Mouse (Mus musculus) left cerebral cortex, postnatal 14 days (tissue): ENCODE measurements at regions not wholly inside any gene's neighbourhood (a gene's known extent, or its start where the extent isn't known, plus 50 kb on each side); places are given as distances from the start of the nearest gene placed in this dataset.

Experiments
- DNase-seq, 2 experiments: peaks; one replicate each; pipeline ENCODE4 v3.0.0; 2021 to 2022; ENCODE audit warnings: low spot score in 2 of 2, mixed read lengths in 1 of 2
- intact Hi-C: fragments of 180-260 bp; cut with DNase I; formaldehyde crosslinking; loops from one replicate; pipeline ENCODE4 v1.15.1; 2025

DNA sequence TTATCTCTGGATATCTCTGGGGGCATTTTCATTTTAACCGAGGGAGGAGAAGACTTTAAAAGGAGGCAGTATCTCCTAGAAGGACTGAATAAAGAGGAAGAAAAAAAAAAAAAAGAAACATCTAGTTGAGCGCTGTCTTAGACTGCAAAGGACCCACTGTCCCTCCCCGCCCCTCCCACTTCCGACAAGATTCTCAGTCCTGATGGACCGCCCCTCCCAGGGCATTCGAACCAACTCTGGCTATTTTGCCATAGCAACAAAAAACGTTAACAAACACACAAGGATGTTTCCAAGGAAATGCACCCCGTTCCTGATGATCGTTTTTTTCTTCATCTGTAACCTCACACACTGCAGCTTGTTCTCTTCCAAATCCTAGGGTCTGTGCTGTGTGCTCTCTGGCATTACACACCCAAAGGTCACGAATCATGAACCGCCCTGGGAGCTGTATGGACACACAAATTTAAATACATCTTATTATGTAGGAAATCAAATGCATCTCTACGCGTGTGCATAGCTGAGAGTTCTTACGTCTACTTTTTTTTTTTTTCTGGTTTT lies 75.8 kb downstream of the Rnd3 start:
- intact Hi-C loops, result no loop called here
- no peak for DNase-seq

DNA sequence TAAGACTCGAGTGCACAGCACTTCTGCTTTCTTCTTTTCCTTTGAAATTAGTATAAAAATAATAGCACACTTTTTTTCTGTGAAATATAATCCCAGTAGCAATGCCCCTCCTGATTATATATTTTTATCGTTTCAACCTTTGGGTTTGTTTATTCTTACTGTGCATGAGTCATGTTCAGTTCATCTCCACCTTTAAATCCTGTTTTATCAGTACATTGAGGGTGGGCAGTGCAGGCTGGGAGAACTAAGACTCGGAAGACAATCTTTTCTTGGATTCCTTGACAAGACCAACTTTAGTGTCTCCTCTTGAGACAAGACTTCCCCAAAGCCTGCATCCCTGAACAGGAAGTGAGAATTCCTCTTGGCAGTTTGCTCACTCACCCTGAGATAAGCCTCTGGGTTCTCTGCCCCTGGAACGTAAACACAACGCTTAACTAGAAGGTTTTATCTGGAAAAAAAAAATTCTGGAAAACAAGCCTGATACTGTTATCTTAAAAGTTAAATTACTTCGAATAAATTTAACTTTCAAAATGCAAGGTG lies 76.5 kb downstream of the Rnd3 start:
- intact Hi-C loops, result no loop called here
- no peak for DNase-seq

DNA sequence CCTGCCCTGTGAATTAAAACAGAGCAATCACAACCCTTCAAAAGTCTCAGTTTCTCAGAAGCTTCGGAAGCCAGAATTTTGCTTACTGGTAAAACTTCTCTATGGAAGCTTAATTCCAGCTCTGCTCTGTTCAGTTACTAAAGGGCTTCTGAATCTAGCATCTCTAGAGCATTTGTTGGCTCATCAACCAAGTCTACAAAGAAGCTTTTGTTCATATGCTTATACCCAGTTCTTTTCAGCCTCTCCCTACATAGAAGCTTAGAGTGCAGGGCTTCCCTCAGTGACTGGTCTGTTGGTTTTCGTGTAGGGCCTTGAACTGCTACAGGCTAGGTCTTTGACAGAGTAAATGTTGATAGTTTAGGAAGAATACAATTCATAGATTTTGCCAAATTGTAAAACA lies 78.0 kb downstream of the Rnd3 start:
- intact Hi-C loops, result no loop called here
- DNase-seq, result no peak

DNA sequence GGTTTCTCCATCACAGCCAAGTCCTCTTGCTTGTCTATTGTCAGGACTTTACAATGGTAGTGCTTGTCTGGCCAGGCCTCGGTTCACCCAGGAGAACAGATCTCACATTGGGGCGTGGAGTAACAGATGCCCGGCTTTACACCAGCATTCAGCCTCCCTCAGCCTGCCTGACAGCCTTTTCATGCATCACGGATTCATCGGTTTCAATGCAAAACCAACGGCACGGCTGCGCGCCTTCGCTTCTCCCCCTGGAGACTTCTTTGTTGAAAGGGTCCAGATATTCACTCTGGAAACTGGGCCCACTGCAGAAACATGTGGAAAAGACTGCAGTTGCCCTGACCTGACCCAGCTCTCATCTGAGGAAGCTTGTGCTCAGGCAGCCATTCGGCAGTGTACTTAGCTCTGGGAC lies 82.5 kb downstream of the Rnd3 start:
- intact Hi-C loops, result no loop called here
- DNase-seq, result peak in 1 of 2 experiments; percentile 17

DNA sequence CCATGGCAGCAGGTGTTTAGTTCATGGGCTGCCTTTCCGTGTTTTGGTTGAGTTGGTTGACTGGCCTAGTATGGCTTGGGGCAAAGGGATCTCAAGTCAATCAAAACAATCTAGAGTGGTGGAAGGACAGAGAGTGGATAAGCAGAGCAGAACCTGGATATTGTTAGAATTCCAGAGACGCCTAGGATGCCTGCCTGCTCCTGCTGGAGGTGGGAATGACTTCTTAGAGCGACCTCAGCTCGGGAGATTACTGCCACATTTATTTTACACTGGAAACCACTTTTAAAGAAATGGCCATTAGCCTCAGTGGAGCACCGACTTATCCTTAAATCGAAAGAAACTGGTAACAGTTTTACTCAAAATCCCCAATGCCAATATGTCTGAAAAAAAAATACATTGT lies 83.1 kb downstream of the Rnd3 start:
- no peak for DNase-seq
- intact Hi-C loops, result no loop called here

DNA sequence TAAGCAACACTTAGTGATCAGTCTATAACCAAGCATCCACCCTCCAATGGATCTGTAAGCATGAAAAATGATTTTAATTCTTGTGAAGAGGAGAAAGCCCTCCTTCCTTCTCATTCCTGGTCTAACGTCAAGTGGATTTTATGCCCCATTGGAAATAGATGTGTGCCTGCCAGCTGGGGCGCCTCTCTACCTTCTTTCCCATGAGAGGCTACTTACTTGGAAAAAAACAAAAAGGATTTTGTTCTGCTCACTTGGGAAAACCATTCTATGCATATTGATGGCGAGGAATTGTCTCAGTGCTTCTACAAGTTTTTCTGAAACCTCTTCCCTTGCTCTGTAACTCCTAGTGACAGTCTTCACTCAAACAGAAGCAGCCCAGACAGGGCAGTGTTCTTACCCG lies 84.1 kb downstream of the Rnd3 start:
- intact Hi-C loops, result no loop called here
- DNase-seq, result no peak

DNA sequence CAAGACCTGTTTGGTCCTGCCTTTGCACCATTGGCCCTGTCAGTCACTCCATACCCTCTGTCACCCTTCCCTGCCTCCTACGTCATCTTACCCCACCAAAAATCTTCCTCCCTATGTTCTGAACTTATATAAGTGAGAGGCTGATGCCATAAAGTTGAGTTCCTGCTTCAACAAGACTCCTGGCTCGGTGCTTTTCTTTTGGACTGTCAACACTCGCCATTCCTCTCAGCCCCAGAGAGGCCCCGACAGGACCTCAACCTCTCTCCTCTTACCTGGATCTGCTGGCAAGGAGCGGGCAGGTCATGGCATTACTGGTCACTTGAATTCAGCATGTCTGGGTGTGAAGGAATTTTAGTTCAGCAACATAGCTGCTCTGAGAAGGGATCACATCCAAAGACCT lies 86.9 kb downstream of the Rnd3 start:
- DNase-seq, result no peak
- intact Hi-C loops, result no loop called here

DNA sequence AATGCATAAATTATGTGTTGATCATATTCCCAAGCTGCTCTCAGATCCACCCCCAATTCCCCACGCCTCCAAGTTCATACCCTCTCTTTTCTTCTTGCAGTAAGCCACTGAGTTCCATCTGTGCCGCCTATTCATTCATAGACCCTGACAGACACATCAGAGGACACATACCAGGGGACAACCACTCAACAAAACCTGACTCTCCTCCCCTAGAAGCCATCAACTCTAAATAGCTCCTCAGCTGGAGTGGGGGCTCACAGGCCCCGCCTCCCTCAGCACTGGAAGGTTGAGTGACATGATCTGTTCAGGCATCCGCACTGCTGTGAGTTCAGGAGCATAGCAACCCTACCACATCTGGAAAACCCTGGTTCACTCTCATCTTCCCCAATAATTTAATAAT lies 90.8 kb downstream of the Rnd3 start:
- no peak for DNase-seq
- intact Hi-C loops, result no loop called here

DNA sequence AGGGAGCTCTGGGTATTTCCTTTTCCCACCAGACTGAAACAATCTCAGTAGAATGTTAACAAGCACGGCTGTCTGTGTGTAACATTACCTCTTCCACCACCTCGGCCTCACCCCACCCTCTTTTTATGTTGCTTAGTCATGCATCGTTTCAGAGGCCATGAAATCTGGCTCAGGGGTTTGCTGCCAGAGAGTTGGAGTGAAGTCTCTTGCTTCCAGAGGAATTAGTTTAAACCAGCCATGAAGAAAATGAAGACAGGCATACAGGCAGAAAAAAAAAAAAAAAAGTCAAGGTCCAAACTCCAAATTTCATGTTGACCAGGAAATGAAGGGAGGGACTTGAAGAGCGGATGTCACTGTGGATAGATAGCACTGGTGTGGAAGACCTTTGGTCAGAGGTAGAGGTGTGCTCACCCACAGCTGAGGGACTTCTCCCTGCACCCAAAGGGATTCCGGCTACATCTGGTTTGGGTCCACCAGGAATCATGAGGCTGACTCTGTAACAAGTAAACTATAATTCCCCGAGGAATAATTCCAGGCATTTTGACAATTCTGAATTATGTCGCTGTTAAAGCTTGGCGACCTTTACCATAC lies 92.7 kb downstream of the Rnd3 start:
- no peak for DNase-seq
- intact Hi-C loops, result no loop called here

DNA sequence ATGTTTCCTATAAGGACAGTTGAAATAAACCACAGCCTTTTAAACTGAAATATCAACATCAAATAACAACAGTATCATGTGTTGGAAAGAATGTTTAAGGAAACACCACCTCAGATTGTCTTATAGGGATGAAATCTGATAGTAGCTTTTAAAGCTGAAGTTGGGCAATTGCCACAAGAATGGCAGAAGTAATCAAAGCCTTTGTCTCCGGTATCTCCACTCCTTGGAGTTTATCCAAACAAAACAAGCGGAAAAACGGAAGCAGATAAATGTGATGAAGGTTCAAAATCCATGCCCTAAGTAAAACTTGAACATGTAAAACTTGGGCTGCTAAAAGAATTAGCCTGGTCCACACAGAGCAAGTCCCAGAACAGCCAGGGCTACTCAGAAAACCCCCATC lies 93.6 kb downstream of the Rnd3 start:
- intact Hi-C loops, result no loop called here
- DNase-seq, result no peak

DNA sequence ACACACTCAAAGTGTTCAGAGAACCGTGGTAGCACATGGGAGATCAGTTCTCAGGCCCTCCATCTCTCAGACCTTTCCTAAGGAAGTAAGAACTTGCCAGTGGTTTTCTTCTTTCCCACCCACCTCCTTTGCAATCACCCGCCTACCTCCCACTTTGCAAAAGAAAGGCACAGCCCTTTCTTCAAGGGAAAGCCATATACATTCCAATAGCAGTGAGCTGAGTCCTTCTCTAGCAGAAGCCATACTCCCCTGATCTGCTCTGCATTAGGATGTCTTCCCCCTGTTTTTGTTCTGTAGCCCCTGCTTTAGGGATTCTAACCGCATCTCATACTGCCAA lies 99.1 kb downstream of the Rnd3 start:
- DNase-seq, result no peak

DNA sequence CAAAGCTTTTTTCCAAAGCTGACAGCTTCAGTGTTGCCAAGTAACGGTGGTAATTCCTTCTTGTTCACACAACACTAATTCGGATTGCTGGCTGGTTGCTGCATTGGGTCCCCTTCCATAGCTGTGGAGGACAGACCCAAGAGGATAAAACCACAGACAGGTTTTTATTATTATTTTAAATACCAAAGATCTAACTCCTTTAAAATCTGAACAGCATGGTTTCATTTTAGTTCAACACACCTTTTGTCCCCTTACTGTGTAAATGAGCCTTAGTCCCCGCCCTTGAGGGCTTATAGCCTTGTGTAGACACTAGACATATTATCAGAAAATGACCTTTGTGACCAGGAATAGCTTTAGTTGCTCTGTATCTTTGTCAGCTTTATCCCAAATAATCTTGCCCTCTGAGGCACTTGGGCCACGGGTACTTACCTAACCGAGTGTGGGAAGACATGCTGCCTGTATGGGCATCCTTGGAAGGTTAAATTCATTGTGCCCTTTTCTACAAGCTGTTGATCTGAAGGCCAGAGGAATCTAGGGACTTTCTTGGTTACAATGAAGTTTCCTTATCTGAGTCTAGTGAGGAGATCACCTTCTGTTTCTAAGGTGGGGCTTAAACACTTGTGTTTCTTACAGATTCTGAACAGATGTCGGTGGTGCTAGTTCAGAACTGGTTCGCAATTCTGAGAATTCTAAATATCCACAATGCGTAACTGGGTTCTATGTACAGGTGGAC lies 99.6 kb downstream of the Rnd3 start:
- intact Hi-C loops, result no loop called here
- no peak for DNase-seq

More for the DNA sequence above, 99.1 kb downstream of the Rnd3 start:
- intact Hi-C loops, result no loop called here

DNA sequence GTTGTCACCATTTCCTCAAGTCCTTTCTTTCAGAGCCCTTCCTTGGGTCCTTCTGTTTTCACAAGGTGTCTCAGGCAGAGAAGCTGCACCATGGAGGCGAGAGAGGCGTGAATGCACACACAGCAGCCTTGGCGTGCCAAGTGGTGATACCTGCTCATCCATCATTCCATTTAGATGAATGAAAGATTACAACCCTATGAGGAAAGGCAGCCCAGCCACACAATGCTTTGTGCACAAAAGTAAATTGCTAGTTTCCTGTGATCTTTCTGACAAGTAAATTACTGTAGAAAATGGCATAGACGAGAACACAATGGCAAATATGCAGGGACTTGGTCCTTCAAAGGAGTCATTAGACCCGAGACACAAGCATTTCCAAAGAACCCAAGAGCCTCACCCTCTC lies 101.4 kb downstream of the Rnd3 start:
- intact Hi-C loops, result no loop called here
- DNase-seq, result no peak

DNA sequence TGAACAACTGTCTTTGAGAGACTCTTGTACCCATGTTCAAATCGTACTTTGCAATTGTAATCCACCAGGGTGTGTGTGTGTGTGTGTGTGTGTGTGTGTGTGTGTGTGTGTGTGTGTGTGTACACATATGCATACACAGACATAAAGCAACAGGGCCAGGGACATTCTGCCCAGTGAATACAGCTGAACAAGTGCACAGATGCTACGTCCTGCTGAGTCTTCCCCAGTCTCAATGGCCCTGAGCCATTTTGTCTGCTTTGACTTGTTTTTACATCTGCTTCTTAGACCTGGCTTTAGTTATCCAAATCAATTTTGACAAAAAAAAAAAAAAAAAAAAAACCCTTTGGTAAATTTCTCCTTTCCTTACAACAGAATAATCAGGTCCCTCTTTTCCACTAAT lies 103.3 kb downstream of the Rnd3 start:
- intact Hi-C loops, result no loop called here
- no peak for DNase-seq

DNA sequence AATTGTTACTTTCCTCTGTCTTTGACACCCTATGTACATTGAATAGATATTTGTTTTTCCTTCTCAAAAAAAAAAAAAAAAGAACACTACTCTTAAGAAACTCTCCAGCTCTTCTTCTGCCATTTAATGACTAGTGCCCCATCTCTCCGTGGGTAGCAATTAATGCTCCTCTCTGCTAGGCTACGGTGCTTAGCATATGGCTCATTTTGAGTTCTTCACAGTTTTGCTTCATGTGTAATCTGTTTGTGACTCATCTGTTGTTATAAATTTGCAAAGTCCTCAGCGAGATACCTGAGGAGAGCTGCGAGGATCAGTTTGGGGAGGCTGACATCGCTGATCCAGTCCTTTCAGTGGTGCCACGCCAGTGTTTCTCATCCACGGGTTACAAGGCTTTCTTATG lies 107.8 kb downstream of the Rnd3 start:
- DNase-seq, result peak in 1 of 2 experiments; percentile 3

DNA sequence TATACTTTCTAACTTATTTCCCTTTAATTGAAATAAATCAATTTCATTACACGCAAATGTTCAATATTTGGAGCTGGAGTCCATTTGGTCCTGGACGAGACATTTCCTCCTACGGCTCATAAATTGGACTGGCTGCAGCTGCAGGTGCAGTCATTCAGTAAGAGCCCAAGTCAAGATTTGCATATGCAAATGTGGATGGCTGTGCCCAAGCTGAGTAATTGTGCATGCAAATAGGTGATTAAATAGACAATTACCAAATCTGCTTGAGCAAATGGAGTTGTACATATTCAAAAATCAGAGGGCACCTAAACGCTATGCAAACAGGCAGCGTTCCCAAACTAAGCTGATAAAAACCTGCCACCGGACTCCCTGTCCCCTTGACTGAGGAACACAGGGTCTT lies 110.2 kb downstream of the Rnd3 start:
- intact Hi-C loops, result no loop called here

More for the DNA sequence above, 107.8 kb downstream of the Rnd3 start:
- intact Hi-C loops, result no loop called here

DNA sequence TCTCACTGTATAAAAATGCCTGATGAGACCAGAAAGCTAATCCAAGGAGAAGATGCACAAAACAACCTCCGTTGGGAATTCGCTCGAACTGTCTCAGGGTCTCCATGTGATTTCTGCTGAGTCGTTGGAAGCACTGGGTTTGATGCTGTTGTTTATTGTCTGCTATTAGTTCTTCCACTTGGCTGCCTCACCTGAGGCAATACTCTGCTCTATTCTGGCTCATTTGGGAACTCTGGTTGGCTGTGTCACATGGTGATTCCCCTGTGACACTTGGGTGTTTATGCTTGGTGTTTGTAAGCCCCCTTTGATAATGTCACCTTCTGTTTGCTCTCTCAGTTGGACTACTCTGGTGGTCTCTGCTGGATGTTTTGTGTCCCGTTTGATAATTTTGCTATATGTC lies 111.9 kb downstream of the Rnd3 start:
- intact Hi-C loops, result no loop called here
- DNase-seq, result no peak

More for the DNA sequence above, 110.2 kb downstream of the Rnd3 start:
- no peak for DNase-seq

DNA sequence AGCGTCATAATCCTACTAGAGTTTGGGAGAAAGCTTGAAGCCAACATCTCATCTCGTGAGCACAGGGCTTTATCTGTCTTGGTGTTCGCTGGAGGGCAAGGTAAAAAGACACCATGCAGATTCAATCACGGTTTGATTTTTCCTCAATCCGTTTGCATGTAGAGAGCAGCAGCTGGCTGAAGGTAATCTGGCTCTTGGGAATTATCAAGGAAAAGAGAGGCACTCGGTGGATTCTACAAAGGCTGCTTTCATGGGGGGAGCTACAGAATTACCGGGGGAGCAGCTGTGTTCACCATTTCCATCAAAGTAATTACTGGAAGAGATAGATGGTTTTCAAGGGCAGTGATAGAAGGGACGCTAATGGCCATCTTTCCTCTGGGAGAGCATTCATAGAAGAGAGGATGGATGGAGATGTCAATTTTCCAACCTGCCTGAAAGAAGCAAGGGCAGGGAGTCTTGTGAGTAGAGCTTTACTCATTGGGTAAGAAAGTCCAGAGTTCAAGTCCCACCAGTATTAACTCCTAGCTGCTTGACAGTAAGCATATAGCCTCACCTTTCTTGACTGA lies 112.6 kb downstream of the Rnd3 start:
- DNase-seq, result no peak
- intact Hi-C loops, result no loop called here

DNA sequence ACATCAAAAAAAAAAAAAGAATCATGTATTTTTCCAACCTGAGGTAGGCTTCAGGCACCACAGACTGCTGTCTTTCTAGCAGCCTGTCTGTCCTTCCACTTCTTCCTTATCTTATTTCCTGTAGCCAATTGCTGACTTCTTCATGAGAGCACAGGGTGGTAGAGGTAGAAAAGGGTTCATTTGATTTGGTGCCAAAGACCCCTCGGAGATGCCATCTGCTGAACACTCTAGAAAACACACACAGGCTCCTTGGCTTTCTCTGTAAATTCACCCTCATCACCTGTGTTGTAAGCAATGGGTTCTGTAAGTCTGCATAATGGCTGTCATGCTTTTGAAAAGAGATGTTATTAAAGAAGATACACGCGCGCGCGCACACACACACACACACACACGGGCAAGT lies 115.0 kb downstream of the Rnd3 start:
- no peak for DNase-seq
- intact Hi-C loops, result no loop called here

DNA sequence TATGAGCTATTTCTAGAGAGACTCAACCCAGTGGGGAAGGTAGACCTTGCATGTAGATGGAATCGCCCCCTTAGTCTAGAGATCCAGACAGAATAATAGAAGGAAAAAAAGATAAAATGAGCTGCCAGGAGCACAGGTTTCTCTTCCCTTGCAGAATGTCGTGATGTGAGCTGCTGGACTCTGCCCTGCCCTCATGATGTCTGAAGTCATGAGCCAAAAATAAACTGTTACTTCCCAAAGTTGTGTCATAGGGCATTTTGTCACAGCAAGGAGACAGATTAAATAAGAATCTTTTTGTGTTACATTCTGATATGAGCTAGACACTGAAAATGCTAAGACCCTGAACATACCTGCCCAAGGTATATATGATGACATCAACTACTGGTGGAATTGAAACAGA lies 126.4 kb downstream of the Rnd3 start:
- DNase-seq, result no peak
- intact Hi-C loops, result no loop called here

DNA sequence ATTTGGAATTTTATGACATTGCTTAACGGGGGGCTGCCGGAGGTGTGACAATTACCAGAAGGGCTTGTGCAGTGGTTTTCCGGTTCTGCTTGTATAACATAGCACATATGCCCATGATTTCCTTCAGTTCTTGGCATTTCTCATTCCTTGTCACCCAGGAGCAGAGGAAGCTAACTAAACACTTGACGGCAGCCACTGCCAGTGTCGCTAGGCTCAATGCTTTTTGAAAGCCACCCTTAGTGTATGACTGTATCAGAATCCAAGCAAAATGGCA lies 132.8 kb downstream of the Rnd3 start:
- intact Hi-C loops, result no loop called here

More for the DNA sequence above, 132.8 kb downstream of the Rnd3 start:
- peak in 1 of 2 experiments; percentile 8 for DNase-seq
